Mouse (Mus musculus) liver, adult 2 months (tissue): ENCODE measurements at regions not wholly inside any gene's neighbourhood (a gene's known extent, or its start where the extent isn't known, plus 50 kb on each side); places are given as distances from the start of the nearest gene placed in this dataset.

Experiments used
- CTCF ChIP-seq: fragments of 200-500 bp; IDR thresholded peaks from 2 replicates; pipeline ENCODE4 v1.5.1; 2011; ENCODE audit warnings: low read depth, low read length, control low read depth
- POLR2A ChIP-seq: fragments of 200-500 bp; IDR thresholded peaks from 2 replicates; pipeline ENCODE4 v1.6.1; 2011; ENCODE audit warnings: low read length, control low read depth; ENCODE audit not compliant: insufficient read depth; ENCODE audit errors: extremely low read depth

GRCm38 (mm10) chr4:5379215-5379614, 586.1 kb upstream of the Impad1 start:
- TF ChIP-seq CTCF (no peak), POLR2A (no peak)
